ENCODE assay signal across 25 mouse cellular contexts in the genomic region with DNA sequence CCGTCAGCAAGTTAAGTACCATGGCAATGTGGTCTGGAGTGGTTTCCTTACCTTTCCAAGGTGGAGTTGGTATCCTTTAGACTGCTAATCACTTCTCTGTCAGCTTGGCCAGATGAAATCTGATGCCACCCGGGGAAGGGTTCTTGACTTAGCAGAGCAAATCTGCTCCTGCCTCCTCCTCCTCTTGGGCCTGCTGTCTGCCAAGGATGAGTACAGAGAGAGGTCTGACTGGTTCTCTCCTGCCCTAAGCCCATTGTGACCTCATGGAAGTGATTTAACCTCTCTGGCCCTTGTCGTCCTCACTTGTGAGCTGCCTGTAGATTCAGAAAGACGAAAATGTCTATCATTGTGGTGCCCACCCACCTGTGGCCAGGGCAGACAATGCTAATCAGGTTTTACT. TPM values are rescaled to one million over a fixed set of nuclear protein-coding genes. Genes with fewer than 3 reads are reported as not detected.
DNase-seq lines count a peak whose midpoint lies in the region; ATAC-seq lines count a peak whose summit lies in the region.
"Had no signal": no experiment of that assay in that cellular context is flagged by ENCODE, and none has a peak within 500 bp of the region (broad histone marks: within the 10 kb centered on the region; RNA-seq: fewer than 3 reads in every experiment).

No protein-coding gene starts in this region.

- H3K4me2 ChIP-seq in heart, embryonic 12.5 days, result no peak overlapping the region
- H3K4me2 ChIP-seq in liver, embryonic 13.5 days, result peak overlapping the region; percentile 99
- H3K4me2 ChIP-seq in hindbrain, embryonic 11.5 days (replicated peaks; ENCODE audit: low read depth, low read length), result no peak overlapping the region
- H3K4me2 ChIP-seq: embryonic facial prominence, embryonic 13.5 days; heart, embryonic 11.5 days; hindbrain, embryonic 12.5 days; limb, embryonic 13.5 days; lung, embryonic 14.5 days; midbrain, embryonic 12.5 days; neural tube, embryonic 15.5 days had no signal

- H3K9me3 ChIP-seq in heart, embryonic 12.5 days (replicated peaks), result no peaks in the 10 kb centered on the region
- no peaks in the 10 kb centered on the region for H3K9me3 ChIP-seq in liver, embryonic 13.5 days (replicated peaks)
- no peaks in the 10 kb centered on the region for H3K9me3 ChIP-seq in hindbrain, embryonic 11.5 days (ENCODE audit: control insufficient read depth, low read length)
- H3K9me3 ChIP-seq: embryonic facial prominence, embryonic 13.5 days; hindbrain, embryonic 12.5 days; limb, embryonic 13.5 days; midbrain, embryonic 12.5 days; neural tube, embryonic 15.5 days had no signal

- peaks cover 59% of the 10 kb centered on the region for H3K4me1 ChIP-seq in heart, embryonic 12.5 days (replicated peaks)
- H3K4me1 ChIP-seq in liver, embryonic 13.5 days (replicated peaks), result peaks cover 91% of the 10 kb centered on the region
- peaks cover 5% of the 10 kb centered on the region; the same call in 1 of the 2 replicates for H3K4me1 ChIP-seq in hindbrain, embryonic 11.5 days (replicated peaks; ENCODE audit: control insufficient read depth, insufficient read depth, low read length)

- ATAC-seq in heart, embryonic 12.5 days (ENCODE audit: insufficient number of reproducible peaks, low FRiP score), result no peak
- ATAC-seq in liver, embryonic 13.5 days (ENCODE audit: low read depth), result no peak
- ATAC-seq in hindbrain, embryonic 11.5 days (ENCODE audit: low FRiP score), result no peak
- ATAC-seq: activated CD4-positive, CD25-positive, alpha-beta regulatory T cell, adult 4 months; forebrain, embryonic 16.5 days; intestine, postnatal 0 days had no signal

- no peak overlapping the region for H3K27ac ChIP-seq in heart, embryonic 12.5 days (ENCODE audit: poor library complexity, severe bottlenecking)
- peak overlapping the region; percentile 99; the same call in 1 of the 2 replicates for H3K27ac ChIP-seq in liver, embryonic 13.5 days
- H3K27ac ChIP-seq in hindbrain, embryonic 11.5 days (ENCODE audit: low read depth, low read length), result no peak overlapping the region
- H3K27ac ChIP-seq: embryonic facial prominence, embryonic 13.5 days; hindbrain, embryonic 12.5 days; limb, embryonic 13.5 days; midbrain, embryonic 12.5 days; neural tube, embryonic 15.5 days had no signal

- H3K27me3 ChIP-seq in heart, embryonic 12.5 days (replicated peaks), result no peaks in the 10 kb centered on the region
- no peaks in the 10 kb centered on the region for H3K27me3 ChIP-seq in liver, embryonic 13.5 days
- no peaks in the 10 kb centered on the region for H3K27me3 ChIP-seq in hindbrain, embryonic 11.5 days (ENCODE audit: control insufficient read depth, insufficient read depth, low read length)
- H3K27me3 ChIP-seq: embryonic facial prominence, embryonic 13.5 days; limb, embryonic 13.5 days; neural tube, embryonic 15.5 days had no signal

- 62% methylated on average over 4 of the region's 4 CpGs for WGBS in heart, embryonic 12.5 days
- 36% methylated on average over 4 of the region's 4 CpGs for WGBS in liver, embryonic 13.5 days (ENCODE audit: insufficient replicate concordance)
- 67% methylated on average over 4 of the region's 4 CpGs for WGBS in hindbrain, embryonic 11.5 days

- no peaks in the 10 kb centered on the region for H3K36me3 ChIP-seq in heart, embryonic 12.5 days
- H3K36me3 ChIP-seq in liver, embryonic 13.5 days, result peaks cover 22% of the 10 kb centered on the region
- no peaks in the 10 kb centered on the region for H3K36me3 ChIP-seq in hindbrain, embryonic 11.5 days (ENCODE audit: control insufficient read depth, insufficient read depth, low read length)
- H3K36me3 ChIP-seq: embryonic facial prominence, embryonic 13.5 days; hindbrain, embryonic 12.5 days; limb, embryonic 13.5 days; midbrain, embryonic 12.5 days; neural tube, embryonic 15.5 days had no signal

- no peak overlapping the region for H3K9ac ChIP-seq in heart, embryonic 12.5 days
- H3K9ac ChIP-seq in liver, embryonic 13.5 days, result peak overlapping the region; percentile 99
- no peak overlapping the region for H3K9ac ChIP-seq in hindbrain, embryonic 11.5 days (ENCODE audit: low read depth, low read length)
- H3K9ac ChIP-seq: embryonic facial prominence, embryonic 13.5 days; hindbrain, embryonic 12.5 days; limb, embryonic 13.5 days; lung, embryonic 14.5 days; midbrain, embryonic 12.5 days; neural tube, embryonic 15.5 days had no signal

- no peak overlapping the region for H3K4me3 ChIP-seq in heart, embryonic 12.5 days
- H3K4me3 ChIP-seq in liver, embryonic 13.5 days (replicated peaks), result peak overlapping the region; percentile 48
- no peak overlapping the region for H3K4me3 ChIP-seq in hindbrain, embryonic 11.5 days (ENCODE audit: low read depth, low read length)
- H3K4me3 ChIP-seq: embryonic facial prominence, embryonic 13.5 days; hindbrain, embryonic 12.5 days; limb, embryonic 13.5 days; midbrain, embryonic 12.5 days; neural tube, embryonic 15.5 days had no signal

- DNase-seq in heart, adult 11 months, result peak; percentile 10
- DNase-seq in thymus, postnatal 14 days, result peak; percentile 2
- DNase-seq in thymus, postnatal 0 days (ENCODE audit: low spot score), result no peak
- no peak for DNase-seq in liver, embryonic 13.5 days
- peak; percentile 35 for DNase-seq in testis, postnatal 10 days (ENCODE audit: low spot score)
- DNase-seq in hindbrain, embryonic 11.5 days (ENCODE audit: low spot score), result no peak
- DNase-seq: adrenal gland, adult 8-10 months; B cell, adult 2 months; cerebellum, adult 8-10 months; cerebellum, postnatal 36 days; embryo, embryonic 11 days; heart, postnatal 14 days; kidney, postnatal 4 days; layer of hippocampus, adult 9-11 months; lung, embryonic 14.5 days had no signal

RNA-seq across cellular contexts. Expression of gene Galnt10, which starts 4.0 kb away (rescaled TPM):
- polyA plus RNA-seq in heart, embryonic 12.5 days (2016; fragmentation: Nextera tagmentation; extraction: Ambion mirVana), result 15.9 and 16.5 TPM in 2 replicates
- polyA plus RNA-seq in thymus, postnatal 0 days (2015; fragmentation: Nextera tagmentation; extraction: Ambion mirVana), result 22.9 and 25.1 TPM in 2 replicates
- polyA plus RNA-seq in liver, embryonic 13.5 days (2015; fragmentation: Nextera tagmentation; extraction: Ambion mirVana), result 23.6 and 27.5 TPM in 2 replicates
- 9.7 and 12.0 TPM in 2 replicates for polyA plus RNA-seq in hindbrain, embryonic 11.5 days (2014; fragmentation: Nextera tagmentation; extraction: Ambion mirVana)

Comparison
In these comparisons a context has a peak if more than half of its experiments do, and no peak if none do; other contexts are left out.
1. DNase-seq: peak in heart, adult 11 months (single experiment), thymus, postnatal 14 days (single experiment) and testis, postnatal 10 days (single experiment); none in thymus, postnatal 0 days (single experiment), liver, embryonic 13.5 days (single experiment) and hindbrain, embryonic 11.5 days (single experiment).